Mouse (Mus musculus) right cerebral cortex, adult 2 months (tissue): Measurements from ENCODE around the gene 1700013G24Rik.

Source experiments
- DNase-seq, 2 experiments: peaks; one replicate each; pipeline ENCODE4 v3.0.0; 2021 to 2022; ENCODE audit warnings: low spot score in 2 of 2

Gene 1700013G24Rik

GRCm38 (mm10) chr4:137456581-137456980, 3.5 kb downstream of the 1700013G24Rik start:
- DNase-seq = no peak

GRCm38 (mm10) chr4:137457292-137457691, 4.2 kb downstream of the 1700013G24Rik start:
- DNase-seq = no peak

GRCm38 (mm10) chr4:137458310-137458709, 5.2 kb downstream of the 1700013G24Rik start:
- DNase-seq = no peak

GRCm38 (mm10) chr4:137458861-137459260, 5.8 kb downstream of the 1700013G24Rik start:
- DNase-seq = no peak

GRCm38 (mm10) chr4:137460676-137461075, 7.6 kb downstream of the 1700013G24Rik start:
- no peak for DNase-seq

GRCm38 (mm10) chr4:137461217-137461616, 8.1 kb downstream of the 1700013G24Rik start:
- DNase-seq = no peak

GRCm38 (mm10) chr4:137461981-137462690, 9.1 kb downstream of the 1700013G24Rik start:
- no peak for DNase-seq

- DNase-seq = no peak
Observed at GRCm38 (mm10) chr4:137465125-137465787, 12.2 kb downstream of the 1700013G24Rik start.

- no peak for DNase-seq
Observed at GRCm38 (mm10) chr4:137466991-137467390, 13.9 kb downstream of the 1700013G24Rik start.

GRCm38 (mm10) chr4:137467525-137467924, 14.4 kb downstream of the 1700013G24Rik start:
- DNase-seq = no peak

GRCm38 (mm10) chr4:137468260-137469080, 15.4 kb downstream of the 1700013G24Rik start, which contains the start of gene Hspg2:
Gene Hspg2 (plus strand): TSS chr4:137468769.
- DNase-seq = peak; percentile 72 to 73

- DNase-seq = no peak
Observed at GRCm38 (mm10) chr4:137469081-137469844, 16.2 kb downstream of the 1700013G24Rik start.

- no peak for DNase-seq
Observed at GRCm38 (mm10) chr4:137469845-137470692, 17.0 kb downstream of the 1700013G24Rik start.

- DNase-seq = no peak
Observed at GRCm38 (mm10) chr4:137470701-137471317, 17.7 kb downstream of the 1700013G24Rik start.

- no peak for DNase-seq
Observed at GRCm38 (mm10) chr4:137471326-137471725, 18.2 kb downstream of the 1700013G24Rik start.

GRCm38 (mm10) chr4:137473240-137473639, 20.2 kb downstream of the 1700013G24Rik start:
- no peak for DNase-seq

GRCm38 (mm10) chr4:137473701-137474388, 20.8 kb downstream of the 1700013G24Rik start:
- DNase-seq = no peak

GRCm38 (mm10) chr4:137474694-137475093, 21.6 kb downstream of the 1700013G24Rik start:
- no peak for DNase-seq

- no peak for DNase-seq
Observed at GRCm38 (mm10) chr4:137475271-137476050, 22.4 kb downstream of the 1700013G24Rik start.
